Mouse (Mus musculus) hindbrain, embryonic 10.5 days (tissue): ENCODE data around the gene Dscaml1. TPM values are rescaled to one million over a fixed set of nuclear protein-coding genes. Genes with fewer than 3 reads are reported as not detected.
A peak's percentile ranks its signal among the peaks of the same experiment; 100 is the strongest.

Experiments used
- DNase-seq: peaks from one replicate; pipeline ENCODE4 v3.0.0-alpha.2; 2017; ENCODE audit warnings: low spot score
- H3K27ac ChIP-seq: fragments of 300-500 bp; sonication (generic); 2 replicates; pipeline ENCODE4 v1.5.1; 2016; ENCODE audit warnings: mild to moderate bottlenecking, moderate library complexity
- H3K27me3 ChIP-seq: fragments of 300-500 bp; sonication (generic); 2 replicates; pipeline ENCODE4 v1.6.1; 2016; ENCODE audit warnings: mild to moderate bottlenecking; ENCODE audit not compliant: poor library complexity, insufficient read depth, severe bottlenecking
- H3K36me3 ChIP-seq: fragments of 300-500 bp; sonication (generic); 2 replicates; pipeline ENCODE4 v1.6.1; 2016; ENCODE audit warnings: mild to moderate bottlenecking, moderate library complexity
- H3K4me1 ChIP-seq: fragments of 300-500 bp; sonication (generic); replicated peaks from 2 replicates; pipeline ENCODE4 v1.6.1; 2016; ENCODE audit warnings: mild to moderate bottlenecking
- H3K4me3 ChIP-seq: fragments of 300-500 bp; sonication (generic); 2 replicates; pipeline ENCODE4 v1.5.1; 2016; ENCODE audit warnings: mild to moderate bottlenecking, moderate library complexity
- H3K9me3 ChIP-seq: fragments of 300-500 bp; sonication (generic); 2 replicates; pipeline ENCODE4 v1.6.1; 2016; ENCODE audit warnings: mild to moderate bottlenecking, moderate library complexity
- WGBS: fragments of 180-500 bp; shearing (Covaris S2); methylation state at CpG from one replicate; pipeline ENCODE4 v1.1.7; 2016; 5-methylcytosine and 5-hydroxymethylcytosine counted together
- polyA plus RNA-seq: library from polyadenylated mRNA; unstranded; fragments of >200 nt; fragmentation: Nextera tagmentation; extraction: Ambion mirVana; gene quantifications from 2 replicates; pipeline ENCODE4 v1.2.1, GENCODE M21; 2016

The Dscaml1 gene
- polyA plus RNA-seq, 1 experiment from 2014 or later, result 0.78 TPM

- H3K27me3 ChIP-seq, result peaks cover 19% of the 10 kb centered on the region
- H3K4me1 ChIP-seq, result peaks cover 58% of the 10 kb centered on the region
- peak overlapping the region; percentile 81 for H3K27ac ChIP-seq
- peak; percentile 38 for DNase-seq
- no peak overlapping the region for H3K4me3 ChIP-seq
- no peaks in the 10 kb centered on the region for H3K9me3 ChIP-seq
- 31% methylated on average over 8 of the region's 8 CpGs for WGBS
- no peaks in the 10 kb centered on the region for H3K36me3 ChIP-seq
Measured at GRCm38 (mm10) chr9:45676578-45676977, 250.2 kb downstream of the Dscaml1 start.

DNA sequence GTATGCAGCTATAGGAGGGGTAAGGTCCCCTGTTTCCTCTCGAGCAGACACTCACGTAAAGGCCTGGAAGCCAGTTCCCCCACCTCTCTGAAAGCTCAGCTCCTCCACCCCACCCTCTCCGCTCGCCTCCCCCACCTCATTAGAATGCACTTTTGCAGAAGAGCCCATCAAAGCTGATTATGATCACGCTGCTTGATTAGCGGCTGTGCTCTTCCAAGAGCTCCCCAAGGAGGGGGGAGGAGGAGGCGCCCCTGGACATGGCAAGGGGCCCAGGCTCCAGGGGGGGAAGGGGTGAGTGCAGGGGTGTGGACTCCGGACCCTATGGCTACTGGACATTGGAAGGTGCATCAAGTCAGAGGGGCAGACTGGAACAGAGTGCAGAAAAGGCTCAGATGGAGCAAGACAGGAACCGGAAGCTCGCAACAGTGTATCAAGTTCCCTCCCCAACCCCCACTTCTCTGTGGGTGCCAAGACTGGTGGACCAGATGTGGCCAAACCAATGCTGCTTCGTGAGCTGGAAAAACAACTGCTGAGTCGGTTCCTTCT lies 250.9 kb downstream of the Dscaml1 start:
- Histone ChIP-seq H3K27me3 (peaks cover 19% of the 10 kb centered on the region), H3K4me1 (peaks cover 56% of the 10 kb centered on the region), H3K4me3 (no peak overlapping the region), H3K27ac (peak overlapping the region; percentile 81), H3K36me3 (no peaks in the 10 kb centered on the region), H3K9me3 (no peaks in the 10 kb centered on the region)
- 38% methylated on average over 12 of the region's 12 CpGs for WGBS
- DNase-seq, result peak; percentile 45

- WGBS, result 78% methylated on average over 8 of the region's 8 CpGs
- H3K27me3 ChIP-seq, result peaks cover 17% of the 10 kb centered on the region
- peaks cover 54% of the 10 kb centered on the region for H3K4me1 ChIP-seq
- peak overlapping the region; percentile 81 for H3K27ac ChIP-seq
- no peaks in the 10 kb centered on the region for H3K36me3 ChIP-seq
- H3K4me3 ChIP-seq, result no peak overlapping the region
- DNase-seq, result no peak
- H3K9me3 ChIP-seq, result no peaks in the 10 kb centered on the region
Measured at GRCm38 (mm10) chr9:45677952-45678663, 251.7 kb downstream of the Dscaml1 start.

DNA sequence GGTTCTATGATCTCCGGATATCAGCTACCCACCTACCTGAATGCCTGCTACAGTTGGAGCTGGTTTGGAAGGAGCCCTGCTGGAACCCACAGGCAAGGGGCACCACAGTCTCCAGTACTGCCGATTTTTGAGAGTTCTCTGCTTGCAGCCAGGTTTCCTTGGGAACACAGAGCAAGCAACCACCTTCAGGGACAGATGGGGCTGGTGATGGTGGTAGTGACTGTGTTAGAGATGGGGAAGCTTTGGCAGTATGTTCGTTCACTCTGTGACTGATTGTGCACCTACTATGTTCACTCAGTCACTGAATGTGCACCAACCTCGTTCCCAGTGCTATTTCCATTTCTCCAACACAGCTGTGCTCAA lies 252.2 kb downstream of the Dscaml1 start:
- no peaks in the 10 kb centered on the region for H3K9me3 ChIP-seq
- H3K27ac ChIP-seq, result peak overlapping the region; percentile 81; the same call in 1 of the 2 replicates
- peaks cover 11% of the 10 kb centered on the region for H3K27me3 ChIP-seq
- no peaks in the 10 kb centered on the region for H3K36me3 ChIP-seq
- 81% methylated on average over 4 of the region's 4 CpGs for WGBS
- H3K4me1 ChIP-seq, result peaks cover 54% of the 10 kb centered on the region
- no peak for DNase-seq
- H3K4me3 ChIP-seq, result no peak overlapping the region

- 49% methylated on average over 11 of the region's 11 CpGs for WGBS
- H3K27ac ChIP-seq, result peak overlapping the region; percentile 23; the same call in 1 of the 2 replicates
- H3K4me1 ChIP-seq, result peaks cover 34% of the 10 kb centered on the region
- no peak for DNase-seq
- no peaks in the 10 kb centered on the region for H3K36me3 ChIP-seq
- no peaks in the 10 kb centered on the region for H3K9me3 ChIP-seq
- H3K27me3 ChIP-seq, result no peaks in the 10 kb centered on the region
- no peak overlapping the region for H3K4me3 ChIP-seq
Measured at GRCm38 (mm10) chr9:45682461-45682998, 256.1 kb downstream of the Dscaml1 start.

GRCm38 (mm10) chr9:45693424-45694237 lies 267.2 kb downstream of the Dscaml1 start:
- H3K4me1 ChIP-seq, result peaks cover 33% of the 10 kb centered on the region
- no peak overlapping the region for H3K4me3 ChIP-seq
- no peaks in the 10 kb centered on the region for H3K36me3 ChIP-seq
- no peak for DNase-seq
- WGBS, result 55% methylated on average over 10 of the region's 10 CpGs
- peak overlapping the region; percentile 13; the same call in 1 of the 2 replicates for H3K27ac ChIP-seq
- peaks cover 6% of the 10 kb centered on the region; the same call in 1 of the 2 replicates for H3K27me3 ChIP-seq
- H3K9me3 ChIP-seq, result no peaks in the 10 kb centered on the region

DNA sequence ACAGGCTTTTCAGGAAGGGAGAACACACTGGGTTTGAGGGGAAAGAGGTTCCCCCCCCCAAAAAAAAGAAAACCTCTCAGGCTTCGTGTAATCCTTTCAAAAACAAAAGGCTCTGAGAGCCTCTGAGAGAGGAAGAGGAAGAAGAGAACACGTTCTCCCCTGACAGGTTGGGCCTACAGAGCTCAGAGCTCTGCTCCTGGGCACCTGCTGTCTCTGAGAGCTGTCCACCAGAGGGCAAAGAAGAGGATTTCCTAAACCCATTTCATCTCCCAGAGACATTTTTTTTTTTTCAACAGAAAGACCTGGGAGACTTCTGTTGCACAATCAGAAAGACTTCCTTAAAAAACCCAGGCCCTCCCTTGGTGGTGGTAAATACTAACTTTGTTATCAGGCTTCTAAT lies 267.8 kb downstream of the Dscaml1 start:
- Histone ChIP-seq H3K4me3 (no peak overlapping the region), H3K36me3 (no peaks in the 10 kb centered on the region), H3K27me3 (peaks cover 6% of the 10 kb centered on the region; the same call in 1 of the 2 replicates), H3K9me3 (no peaks in the 10 kb centered on the region), H3K4me1 (peaks cover 37% of the 10 kb centered on the region), H3K27ac (peak overlapping the region; percentile 13; the same call in 1 of the 2 replicates)
- 36% methylated on average over 2 of the region's 2 CpGs for WGBS
- no peak for DNase-seq

GRCm38 (mm10) chr9:45699171-45699570 lies 272.7 kb downstream of the Dscaml1 start:
- no peak overlapping the region for H3K4me3 ChIP-seq
- no peaks in the 10 kb centered on the region for H3K9me3 ChIP-seq
- H3K4me1 ChIP-seq, result peaks cover 13% of the 10 kb centered on the region; the same call in 1 of the 2 replicates
- 0 out of 2 replicates have a peak overlapping the region, but pooled peaks have one; percentile 45 for H3K27ac ChIP-seq
- no peaks in the 10 kb centered on the region for H3K36me3 ChIP-seq
- 88% methylated on average over 10 of the region's 10 CpGs for WGBS
- no peaks in the 10 kb centered on the region for H3K27me3 ChIP-seq
- no peak for DNase-seq

DNA sequence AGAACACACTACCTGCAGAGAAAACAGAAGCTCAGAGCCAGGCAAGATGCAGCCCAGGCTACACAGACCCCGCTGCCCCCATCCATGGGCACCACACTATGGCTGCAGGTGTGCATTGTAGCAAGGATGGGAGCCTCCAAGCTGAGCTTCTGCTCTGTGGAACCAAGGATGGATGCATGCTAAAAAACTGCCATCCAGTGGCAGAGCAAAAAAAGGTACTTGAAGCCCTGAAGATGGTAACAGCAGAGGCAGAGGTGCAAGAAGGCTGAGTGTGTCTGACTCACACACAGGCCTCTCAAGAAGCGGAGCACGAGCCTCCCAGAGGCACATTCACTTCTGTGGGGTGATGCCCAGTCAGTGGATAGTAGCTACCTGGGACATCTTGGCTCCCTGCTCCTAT lies 276.8 kb downstream of the Dscaml1 start:
- Histone ChIP-seq H3K4me3 (no peak overlapping the region), H3K9me3 (no peaks in the 10 kb centered on the region), H3K36me3 (no peaks in the 10 kb centered on the region), H3K27ac (peak overlapping the region; percentile 9; the same call in 1 of the 2 replicates), H3K27me3 (no peaks in the 10 kb centered on the region), H3K4me1 (0 out of 2 replicates have a peak, but pooled peaks cover 5% of the 10 kb centered on the region)
- no peak for DNase-seq
- WGBS, result 91% methylated on average over 3 of the region's 3 CpGs

GRCm38 (mm10) chr9:45704441-45704840 lies 278.0 kb downstream of the Dscaml1 start:
- 81% methylated on average over 3 of the region's 3 CpGs for WGBS
- Histone ChIP-seq H3K27me3 (no peaks in the 10 kb centered on the region), H3K36me3 (no peaks in the 10 kb centered on the region), H3K27ac (no peak overlapping the region), H3K9me3 (no peaks in the 10 kb centered on the region), H3K4me1 (0 out of 2 replicates have a peak, but pooled peaks cover 2% of the 10 kb centered on the region), H3K4me3 (no peak overlapping the region)
- DNase-seq, result no peak

DNA sequence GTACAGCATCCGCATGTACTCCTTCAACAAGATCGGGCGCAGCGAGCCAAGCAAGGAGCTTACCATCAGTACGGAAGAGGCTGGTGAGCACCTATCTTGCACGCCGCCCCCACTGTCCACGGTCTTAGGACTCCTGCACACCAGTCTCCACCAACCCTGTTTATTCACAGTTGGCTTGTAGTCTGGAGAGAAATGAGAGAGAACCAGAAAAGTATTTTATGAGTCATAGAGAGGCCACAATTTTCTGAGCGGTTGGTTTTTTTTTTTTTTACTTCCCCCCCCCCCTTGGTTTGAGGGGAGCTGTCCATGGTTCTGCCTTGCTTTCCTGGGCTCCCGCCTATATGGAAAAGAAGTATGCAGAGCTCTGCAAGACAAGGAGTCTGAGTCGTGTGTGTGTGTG lies 283.9 kb downstream of the Dscaml1 start:
- Histone ChIP-seq H3K4me3 (no peak overlapping the region), H3K27me3 (no peaks in the 10 kb centered on the region), H3K36me3 (no peaks in the 10 kb centered on the region), H3K27ac (no peak overlapping the region), H3K9me3 (no peaks in the 10 kb centered on the region), H3K4me1 (0 out of 2 replicates have a peak, but pooled peaks cover 5% of the 10 kb centered on the region)
- 77% methylated on average over 11 of the region's 11 CpGs for WGBS
- peak; percentile 12 for DNase-seq

DNA sequence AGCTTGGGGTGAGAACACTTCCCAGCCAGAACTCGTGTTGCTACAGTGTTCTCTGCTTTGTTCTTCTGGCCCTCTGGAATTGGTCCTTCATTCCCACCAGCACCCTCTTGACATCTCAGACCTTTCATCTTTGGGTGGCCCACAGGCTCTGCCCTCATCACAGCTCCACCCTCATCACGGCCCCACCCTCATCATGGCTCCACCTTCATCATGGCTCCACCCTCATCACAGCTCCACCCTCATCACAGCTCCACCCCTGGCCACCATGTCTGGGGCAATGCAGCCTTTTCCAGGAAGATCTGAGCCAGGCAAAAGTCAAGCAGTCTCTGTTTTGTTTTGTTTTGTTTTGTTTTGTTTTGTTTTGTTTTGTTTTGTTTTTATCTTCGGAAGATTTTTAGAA lies 289.0 kb downstream of the Dscaml1 start:
- 74% methylated on average over 3 of the region's 3 CpGs for WGBS
- no peaks in the 10 kb centered on the region for H3K4me1 ChIP-seq

More for the DNA sequence above, 289.0 kb downstream of the Dscaml1 start:
- Histone ChIP-seq H3K36me3 (no peaks in the 10 kb centered on the region), H3K4me3 (no peak overlapping the region), H3K27ac (no peak overlapping the region), H3K9me3 (no peaks in the 10 kb centered on the region), H3K27me3 (no peaks in the 10 kb centered on the region)
- no peak for DNase-seq
